Mouse (Mus musculus): Measurements from ENCODE around the gene Sfxn2. TPM values are rescaled to one million over a fixed set of nuclear protein-coding genes. Genes with fewer than 3 reads are reported as not detected.
A peak's percentile ranks its signal among the peaks of the same experiment; 100 is the strongest.
"Not testable (repeated sequence)": the region's sequence is repeated elsewhere in the genome, so short reads cannot be mapped to it uniquely, and the experiment has no call there.

Sfxn2 gene
- total RNA-seq, 1 experiment from 2014 or later, result 21.1 TPM

DNA sequence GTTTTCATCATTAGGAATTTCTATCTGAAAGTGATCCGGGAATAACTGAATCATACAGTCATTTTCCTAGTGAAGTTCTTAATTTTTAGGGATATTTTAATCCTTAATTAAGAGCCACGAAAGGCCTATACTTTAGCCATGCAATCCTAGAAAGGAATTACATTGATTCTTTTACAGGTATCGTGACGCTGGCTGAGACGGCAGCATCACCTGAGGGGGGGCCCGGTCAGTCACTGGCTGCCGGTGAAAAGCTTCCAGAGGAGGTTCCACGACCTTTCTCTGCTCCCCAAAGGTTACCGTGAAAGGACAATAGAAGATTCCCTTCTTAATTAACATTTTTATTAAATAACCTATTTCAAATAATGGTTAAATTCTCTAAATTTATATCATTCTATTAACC lies 35.8 kb upstream of the Sfxn2 start:
- ATAC-seq (ENCODE audit: extremely low read depth, insufficient number of reproducible peaks, low FRiP score, poor library complexity, severe bottlenecking), result no peak

DNA sequence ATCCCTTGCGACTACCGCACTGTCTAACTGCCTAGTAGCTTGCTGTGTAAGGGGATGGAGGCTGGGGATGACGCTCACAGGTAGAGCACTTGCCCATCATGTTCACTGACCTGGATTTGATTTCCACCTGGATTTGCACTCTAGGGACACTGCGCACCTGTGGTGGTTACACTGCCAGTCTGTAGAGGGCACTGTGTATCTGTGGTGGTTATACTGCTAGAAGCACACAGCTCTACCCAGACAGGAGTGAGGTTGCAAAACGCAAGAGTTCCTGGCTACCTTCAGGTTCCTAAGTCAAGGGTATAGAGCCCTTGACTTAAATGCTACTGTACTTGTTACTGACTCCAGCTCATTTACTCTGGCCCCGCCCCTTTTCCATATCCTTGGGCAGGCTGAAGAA lies 35.0 kb upstream of the Sfxn2 start:
- no peak for ATAC-seq (ENCODE audit: extremely low read depth, insufficient number of reproducible peaks, low FRiP score, poor library complexity, severe bottlenecking)

DNA sequence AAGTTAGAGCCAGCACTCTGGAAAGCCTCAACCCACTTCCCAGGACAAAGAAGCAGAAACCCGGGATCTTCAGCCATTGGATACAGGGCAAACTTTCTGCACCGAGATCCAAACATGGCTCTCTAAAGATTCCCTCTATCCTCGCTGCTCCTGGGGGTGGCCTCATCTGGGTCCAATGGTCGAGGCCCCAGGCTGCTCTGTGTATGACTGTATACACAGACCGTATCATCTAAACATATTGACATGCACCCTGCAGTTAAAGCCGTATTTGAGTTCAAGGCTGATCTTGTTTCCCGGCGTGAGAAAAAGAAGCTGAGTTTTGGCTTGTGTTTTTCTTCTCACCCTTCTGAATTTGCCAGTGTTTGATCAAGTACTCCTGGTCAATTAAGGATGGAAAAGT lies 30.4 kb upstream of the Sfxn2 start:
- no peak for ATAC-seq (ENCODE audit: extremely low read depth, insufficient number of reproducible peaks, low FRiP score, poor library complexity, severe bottlenecking)

DNA sequence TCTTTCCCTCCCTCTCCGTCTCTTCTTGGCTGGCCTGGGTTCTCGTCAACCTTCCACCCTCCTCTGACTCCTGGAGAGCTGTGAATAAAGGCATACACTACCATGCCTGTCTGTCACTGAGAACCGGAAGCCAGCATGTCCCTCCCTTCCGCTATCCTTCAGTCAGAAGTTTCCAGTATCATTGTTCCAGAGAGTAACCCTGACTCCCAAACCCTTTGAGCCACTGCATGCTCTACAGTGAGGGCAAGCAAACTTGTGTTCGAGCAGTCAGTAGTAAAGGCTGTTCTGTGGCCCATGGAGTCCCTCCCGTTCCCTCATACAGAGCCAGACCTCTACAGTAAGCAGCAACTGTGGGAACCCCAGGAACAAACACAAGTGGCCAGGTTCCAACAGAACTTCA lies 25.6 kb upstream of the Sfxn2 start:
- ATAC-seq (ENCODE audit: extremely low read depth, insufficient number of reproducible peaks, low FRiP score, poor library complexity, severe bottlenecking), result no peak

DNA sequence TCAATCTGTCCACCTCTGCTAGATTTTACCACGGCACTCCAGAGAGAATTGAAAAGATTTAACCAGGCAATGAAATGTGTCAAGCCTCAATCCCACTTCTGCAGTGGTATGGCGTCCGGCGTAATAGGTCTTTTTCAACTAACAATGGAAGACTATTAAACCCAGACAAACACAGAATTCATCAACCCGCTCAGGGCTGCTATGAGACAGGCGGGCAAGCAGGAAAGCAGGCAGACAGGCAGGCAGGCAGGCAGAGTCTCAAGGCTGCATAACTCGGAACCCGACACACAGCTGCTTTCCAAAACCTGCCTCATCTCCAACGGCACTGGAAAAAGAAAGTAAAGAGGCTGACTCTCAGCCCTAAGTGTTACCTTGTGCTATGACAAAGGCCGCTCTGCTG lies 25.1 kb upstream of the Sfxn2 start:
- no peak for ATAC-seq (ENCODE audit: extremely low read depth, insufficient number of reproducible peaks, low FRiP score, poor library complexity, severe bottlenecking)

DNA sequence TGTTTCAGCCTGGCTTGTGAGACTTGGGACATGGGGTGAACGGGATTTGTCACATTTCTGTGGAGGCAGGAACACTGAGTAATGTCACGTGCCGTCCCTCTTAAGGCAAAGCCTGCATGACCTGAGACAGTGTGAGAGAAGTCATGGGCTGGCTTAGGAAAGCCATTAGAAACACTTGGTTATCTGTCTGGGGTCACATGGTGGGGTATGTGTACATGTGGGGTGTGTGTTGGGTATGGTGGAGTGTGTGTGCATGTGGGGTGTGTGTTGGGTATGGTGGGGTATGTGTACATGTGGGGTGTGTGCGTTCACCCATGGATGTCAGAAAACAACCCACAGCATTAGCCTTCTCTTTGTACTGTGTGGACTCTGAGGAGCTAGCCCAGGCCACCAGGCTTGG lies 22.8 kb upstream of the Sfxn2 start:
- no peak for ATAC-seq (ENCODE audit: extremely low read depth, insufficient number of reproducible peaks, low FRiP score, poor library complexity, severe bottlenecking)

DNA sequence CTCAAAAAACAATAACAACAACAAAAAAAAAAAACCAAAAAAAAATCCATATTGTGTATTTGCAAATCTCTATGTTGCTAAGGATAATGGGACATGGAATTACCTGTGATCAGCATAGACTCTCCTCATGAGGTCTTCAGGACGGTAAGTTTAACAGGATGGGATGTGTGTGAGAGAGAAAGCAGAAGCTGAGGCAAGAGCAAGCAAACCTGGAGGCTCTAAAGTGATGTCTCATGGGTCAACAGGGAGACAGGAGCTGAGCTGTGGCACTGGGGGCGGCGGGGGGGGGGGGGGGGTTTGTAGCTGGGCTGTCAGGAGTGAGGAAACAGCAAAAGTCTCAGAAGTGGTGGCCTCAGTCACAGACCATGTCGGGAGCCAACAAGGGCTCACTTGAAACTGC lies 20.7 kb upstream of the Sfxn2 start:
- ATAC-seq (ENCODE audit: extremely low read depth, insufficient number of reproducible peaks, low FRiP score, poor library complexity, severe bottlenecking), result no peak

DNA sequence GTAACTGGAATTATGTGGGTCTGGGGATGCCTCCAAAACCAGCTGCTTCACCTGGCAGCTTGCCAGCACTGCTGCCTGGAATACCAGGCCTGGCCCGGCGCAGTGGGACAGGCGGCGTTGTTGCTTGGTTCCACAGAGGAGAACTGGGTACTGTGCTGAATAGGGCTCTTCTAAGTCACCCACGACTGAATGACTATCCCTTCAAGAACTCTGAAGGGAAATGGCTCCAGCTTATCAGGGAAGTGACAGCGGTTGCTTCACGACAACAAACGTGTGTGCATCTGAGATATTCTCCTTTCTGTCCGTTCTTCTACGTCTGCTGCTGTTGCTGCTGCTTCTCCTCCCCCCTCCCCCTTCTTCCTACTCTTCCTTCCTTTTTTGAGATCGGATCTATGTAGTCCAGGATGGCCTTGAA lies 19.6 kb upstream of the Sfxn2 start:
- ATAC-seq (ENCODE audit: extremely low read depth, insufficient number of reproducible peaks, low FRiP score, poor library complexity, severe bottlenecking), result no peak

DNA sequence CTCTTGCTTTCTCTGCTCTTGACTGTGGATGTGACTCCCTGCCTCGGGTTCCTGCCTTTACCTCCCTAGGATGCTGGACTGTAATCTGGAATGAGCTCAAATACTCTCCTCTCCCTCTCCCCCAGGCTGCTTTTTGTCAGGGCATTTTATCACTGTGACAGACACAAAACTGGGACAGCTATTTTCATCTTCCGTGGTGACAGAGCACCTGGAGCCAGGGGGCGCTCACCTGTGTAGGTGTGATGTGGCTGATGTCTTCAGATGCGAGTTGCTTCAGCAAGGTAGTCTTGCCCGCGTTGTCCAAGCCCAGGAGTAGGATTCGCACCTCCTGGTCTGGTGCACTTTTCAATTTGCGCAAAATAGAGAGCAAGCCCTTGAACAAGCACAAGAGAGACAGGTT lies 15.2 kb upstream of the Sfxn2 start:
- ATAC-seq (ENCODE audit: extremely low read depth, insufficient number of reproducible peaks, low FRiP score, poor library complexity, severe bottlenecking), result no peak

DNA sequence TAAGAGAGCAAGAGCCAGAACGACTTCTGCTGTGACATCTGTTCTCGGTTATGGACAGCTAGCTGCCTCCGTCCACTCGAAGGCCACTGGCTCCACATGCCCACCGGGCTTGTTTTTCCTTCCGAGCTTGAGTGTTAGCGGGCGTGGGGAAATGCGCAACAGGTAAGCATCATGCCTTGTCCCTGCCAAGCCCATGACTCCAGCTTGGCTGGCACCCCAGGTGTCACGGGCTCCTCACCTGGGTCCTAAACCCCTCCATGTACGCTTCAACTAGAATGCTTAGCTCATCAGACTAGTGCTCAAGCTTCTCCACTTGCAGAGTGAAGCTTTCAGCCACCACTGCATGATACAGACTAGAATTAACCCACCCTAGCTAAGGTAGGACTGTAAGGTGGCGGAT lies 14.5 kb upstream of the Sfxn2 start:
- no peak for ATAC-seq (ENCODE audit: extremely low read depth, insufficient number of reproducible peaks, low FRiP score, poor library complexity, severe bottlenecking)

DNA sequence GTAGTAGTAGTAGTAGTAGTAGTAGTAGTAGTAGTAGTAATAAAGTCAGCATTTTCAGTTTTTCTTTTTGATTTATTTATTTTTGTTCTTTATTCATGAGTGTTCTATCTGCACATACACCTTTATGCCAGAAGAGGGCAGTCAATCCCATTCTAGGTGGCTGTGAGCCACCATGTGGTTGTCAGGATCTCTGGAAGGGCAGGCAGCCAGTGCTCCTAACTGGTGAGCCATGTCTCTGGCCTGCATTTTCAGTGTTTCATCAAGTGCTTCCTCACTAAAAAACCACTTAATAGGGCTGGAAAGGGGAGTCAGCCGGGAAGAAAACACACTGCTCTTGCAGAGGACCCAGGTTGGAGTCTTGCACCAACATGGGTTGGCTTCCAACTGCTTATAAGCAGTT lies 11.0 kb upstream of the Sfxn2 start:
- ATAC-seq (ENCODE audit: extremely low read depth, insufficient number of reproducible peaks, low FRiP score, poor library complexity, severe bottlenecking), result peak; percentile 66; the same call in 1 of the 2 replicates

DNA sequence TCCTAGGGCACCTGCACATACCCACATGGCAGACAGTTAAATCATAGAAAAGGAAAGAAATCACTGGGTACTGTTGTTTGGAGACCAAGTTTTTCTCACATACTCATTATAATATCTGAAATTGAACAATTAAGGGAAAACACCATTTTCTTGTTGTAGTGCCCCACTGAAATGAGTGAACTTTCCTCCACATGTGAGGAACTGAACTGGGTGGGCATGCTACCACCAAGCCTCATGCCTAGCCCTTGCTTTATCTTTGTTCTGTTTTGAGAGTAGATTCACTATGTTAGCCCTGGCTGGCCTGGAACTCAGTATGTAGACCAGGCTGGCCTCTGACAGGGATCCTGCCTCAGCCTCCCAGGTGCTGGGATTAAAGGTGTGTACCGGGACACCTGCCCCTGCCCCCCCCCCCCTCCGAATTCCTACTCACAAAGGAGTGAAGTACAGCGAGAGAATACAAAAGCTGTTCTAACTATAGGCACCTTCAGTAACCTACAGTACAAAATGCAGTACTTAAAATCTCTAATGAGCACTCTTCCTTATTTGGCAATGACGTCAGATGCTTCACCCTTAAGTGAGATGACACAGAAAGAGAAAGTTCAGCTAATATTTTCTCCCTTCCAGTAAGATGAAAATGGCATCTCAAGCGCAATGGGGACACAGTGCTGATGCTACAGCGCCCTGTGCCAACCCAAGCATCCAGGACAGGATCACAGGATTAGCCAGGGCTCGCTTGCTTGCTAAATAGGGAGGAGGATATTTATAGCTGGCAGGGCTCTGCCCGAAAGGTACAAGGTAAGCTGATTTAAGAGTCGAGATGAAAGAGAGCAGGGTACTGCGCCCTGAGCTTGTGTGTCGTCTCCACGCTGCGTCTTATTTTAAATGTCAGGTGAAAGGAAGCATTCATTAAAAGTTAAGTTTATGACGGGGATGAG lies 10.3 kb upstream of the Sfxn2 start:
- ATAC-seq (ENCODE audit: extremely low read depth, insufficient number of reproducible peaks, low FRiP score, poor library complexity, severe bottlenecking), result no peak

DNA sequence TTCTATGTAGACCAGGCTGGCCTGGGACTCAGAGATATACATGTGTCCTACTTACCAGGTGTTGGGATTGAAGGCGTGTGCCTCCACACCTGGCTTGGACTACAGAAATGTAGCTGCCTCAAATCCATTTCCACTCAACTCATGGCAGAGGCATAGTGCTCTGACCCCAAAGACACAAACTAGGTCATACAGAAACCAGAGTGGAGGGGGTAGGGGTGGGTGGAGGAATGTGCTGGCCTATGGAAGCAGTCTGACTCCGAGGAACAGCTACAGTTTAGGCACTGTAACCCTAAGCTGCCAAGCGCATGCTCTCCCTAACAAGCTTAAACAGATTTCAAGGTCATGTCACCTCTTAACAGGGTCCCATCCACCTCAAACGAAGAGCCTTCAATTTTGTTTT lies 9.6 kb upstream of the Sfxn2 start:
- ATAC-seq (ENCODE audit: extremely low read depth, insufficient number of reproducible peaks, low FRiP score, poor library complexity, severe bottlenecking), result no peak

DNA sequence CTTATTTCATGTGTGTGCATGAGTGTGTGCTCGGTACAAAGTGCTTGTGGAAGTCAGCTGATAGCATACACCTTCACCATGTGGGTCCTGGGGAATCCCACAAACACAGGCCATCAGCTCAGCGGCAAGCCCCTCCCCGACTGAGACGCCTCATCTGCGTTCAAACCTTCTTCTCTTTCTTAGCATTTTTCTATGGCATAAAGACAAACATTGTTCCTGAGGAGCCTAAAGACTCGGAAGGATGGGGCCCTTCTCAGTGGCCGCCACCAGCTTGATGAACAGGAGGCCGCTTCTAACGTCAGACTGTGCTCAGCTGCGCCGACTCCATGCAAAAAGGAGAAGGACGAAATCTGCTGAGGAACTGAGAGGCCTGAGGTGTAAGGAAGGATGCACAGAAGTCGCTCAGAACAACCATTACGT lies 9.1 kb upstream of the Sfxn2 start:
- ATAC-seq (ENCODE audit: extremely low read depth, insufficient number of reproducible peaks, low FRiP score, poor library complexity, severe bottlenecking), result no peak

DNA sequence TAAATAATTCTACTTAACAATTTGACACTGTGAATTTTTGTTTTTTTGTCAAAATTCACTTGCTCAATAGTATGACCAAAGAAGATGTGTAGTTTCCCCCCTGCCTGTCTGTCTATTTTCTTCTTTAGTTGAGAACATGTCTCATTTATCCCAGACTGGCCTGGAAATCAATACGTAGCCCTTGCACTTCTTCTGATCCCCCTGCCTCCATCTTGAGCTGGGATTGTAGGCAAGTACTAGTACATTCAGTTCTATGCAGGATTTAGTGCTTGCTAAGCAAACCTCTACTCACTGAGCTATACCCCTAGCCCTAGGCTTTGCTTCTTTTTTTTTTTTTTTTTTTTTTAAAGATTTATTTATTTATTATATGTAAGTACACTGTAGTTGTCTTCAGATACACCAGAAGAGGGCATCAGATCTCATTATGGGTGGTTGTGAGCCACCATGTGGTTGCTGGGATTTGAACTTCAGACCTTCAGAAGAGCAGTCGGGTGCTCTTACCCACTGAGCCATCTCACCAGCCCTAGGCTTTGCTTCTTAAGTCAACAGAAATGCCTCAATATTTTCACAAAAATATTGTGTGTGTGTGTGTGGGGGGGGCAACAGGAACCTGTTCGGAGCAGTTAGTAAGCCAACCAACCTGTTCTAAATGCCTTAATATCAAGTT lies 1.8 kb upstream of the Sfxn2 start:
- not testable (repeated sequence) for ATAC-seq (ENCODE audit: extremely low read depth, insufficient number of reproducible peaks, low FRiP score, poor library complexity, severe bottlenecking)

DNA sequence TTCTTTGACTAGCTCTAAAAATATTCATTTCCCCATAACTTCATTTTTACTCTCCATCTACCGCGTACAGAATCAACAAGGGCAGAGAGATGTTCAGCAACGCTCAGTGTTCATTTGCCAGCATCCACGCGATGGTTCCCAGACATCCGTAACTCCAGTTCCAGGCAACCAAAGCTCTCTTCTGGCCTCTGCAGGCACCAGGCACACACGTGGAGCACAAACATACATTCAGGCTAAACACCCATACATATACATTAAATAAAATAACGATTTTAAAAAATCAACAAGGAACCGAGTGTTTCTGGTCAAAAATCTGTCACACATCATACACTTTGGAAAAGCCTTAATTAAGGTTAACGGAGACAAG lies 1.3 kb upstream of the Sfxn2 start:
- no peak for ATAC-seq (ENCODE audit: extremely low read depth, insufficient number of reproducible peaks, low FRiP score, poor library complexity, severe bottlenecking)

DNA sequence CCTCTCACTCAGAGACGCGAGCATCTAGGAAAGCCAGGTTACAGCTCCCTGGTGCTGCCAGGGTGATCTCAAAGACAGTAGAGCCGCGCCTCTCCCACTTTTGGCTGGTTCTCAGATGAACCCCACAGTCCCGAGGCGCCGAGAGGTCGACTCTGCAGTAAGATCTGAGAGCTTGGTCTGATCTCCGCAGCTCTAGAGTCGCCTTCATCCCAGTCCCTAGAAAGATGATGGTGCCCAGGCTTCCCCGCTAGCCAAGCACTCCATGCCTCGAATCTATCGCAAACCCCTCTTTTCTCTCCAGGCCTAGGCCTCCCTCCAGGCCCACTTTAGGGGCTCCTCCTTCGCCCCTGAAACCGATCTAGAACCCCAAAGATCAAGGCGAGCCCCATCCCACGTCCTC lies 617 bp upstream of the Sfxn2 start:
- no peak for ATAC-seq (ENCODE audit: extremely low read depth, insufficient number of reproducible peaks, low FRiP score, poor library complexity, severe bottlenecking)

DNA sequence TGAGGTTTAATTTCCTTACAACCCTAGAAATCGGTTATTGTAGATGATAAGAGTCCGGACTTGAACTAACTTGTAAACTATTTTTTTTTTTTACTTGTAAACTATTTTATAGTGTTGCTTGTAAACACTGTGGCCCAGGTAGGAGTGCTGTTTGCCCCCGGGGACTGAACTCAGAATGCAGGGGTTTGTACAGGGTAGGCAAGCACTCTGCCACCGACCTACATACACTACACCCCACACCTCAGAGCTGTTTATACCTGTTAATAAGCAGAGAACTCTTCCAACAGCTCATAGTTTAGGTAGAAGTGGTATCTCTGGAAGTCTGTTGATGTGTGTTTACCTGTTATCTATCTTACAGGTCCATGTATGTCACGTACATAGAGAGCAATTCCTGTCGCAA lies 825 bp downstream of the Sfxn2 start:
- no peak for ATAC-seq (ENCODE audit: extremely low read depth, insufficient number of reproducible peaks, low FRiP score, poor library complexity, severe bottlenecking)

DNA sequence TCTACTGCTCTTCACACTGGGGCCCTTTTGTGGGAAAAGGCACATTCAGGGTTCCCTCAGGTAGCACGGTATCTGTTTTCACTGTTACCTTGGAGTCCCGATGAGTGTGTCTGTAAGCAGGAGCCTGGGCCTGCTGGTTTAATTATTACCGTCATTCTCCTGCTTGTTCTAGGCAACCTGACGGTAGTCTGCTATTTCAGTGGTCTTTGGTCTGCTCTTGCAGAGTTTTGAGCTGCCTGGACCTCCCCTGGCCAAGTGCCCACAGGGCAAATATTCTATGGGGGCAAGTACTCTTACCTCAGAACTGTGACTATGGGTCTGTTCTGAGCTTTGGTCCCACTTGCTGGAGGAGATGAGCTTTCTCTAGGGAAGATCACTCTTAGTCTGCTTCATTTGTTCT lies 2.0 kb downstream of the Sfxn2 start:
- ATAC-seq (ENCODE audit: extremely low read depth, insufficient number of reproducible peaks, low FRiP score, poor library complexity, severe bottlenecking), result no peak

DNA sequence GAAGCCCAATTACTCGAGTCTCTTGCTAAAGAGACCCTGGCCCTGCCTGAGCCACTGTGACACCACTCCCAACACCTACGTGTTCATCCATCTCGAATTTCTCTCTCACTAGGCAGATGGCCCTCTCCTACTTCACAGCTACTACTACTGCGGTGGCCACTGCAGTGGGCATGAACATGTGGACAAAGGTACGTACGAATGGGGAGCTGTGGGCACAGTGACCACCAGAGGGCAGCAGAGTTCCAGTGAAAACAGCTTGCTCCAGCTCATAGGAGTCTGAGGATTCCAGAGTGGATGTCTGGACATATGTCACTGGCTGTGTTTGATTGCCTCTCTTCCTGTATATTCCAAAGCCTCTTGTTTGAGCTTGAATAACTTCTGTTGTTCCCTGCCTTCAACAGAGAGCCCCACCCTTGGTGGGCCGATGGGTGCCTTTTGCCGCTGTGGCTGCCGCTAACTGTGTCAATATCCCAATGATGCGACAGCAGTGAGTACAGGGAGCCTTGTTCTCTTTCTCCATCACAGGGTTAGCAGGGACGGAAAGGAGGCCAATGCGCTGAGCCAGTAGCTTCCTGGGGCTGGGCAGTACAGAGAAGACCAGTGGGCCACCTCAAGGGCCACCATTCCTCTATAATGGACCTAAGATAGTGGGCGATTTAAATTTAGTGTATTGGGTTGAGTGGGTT lies 14.8 kb downstream of the Sfxn2 start:
- ATAC-seq (ENCODE audit: extremely low read depth, insufficient number of reproducible peaks, low FRiP score, poor library complexity, severe bottlenecking), result peak; percentile 81; the same call in 1 of the 2 replicates
